Mouse (Mus musculus) kidney, adult 18-20 months (tissue): ENCODE data around the gene Efna2.
"Not testable (repeated sequence)": the region's sequence is repeated elsewhere in the genome, so short reads cannot be mapped to it uniquely, and the experiment has no call there.

Source experiments
- DNase-seq: peaks from one replicate; pipeline ENCODE4 v3.0.0; 2021

Efna2 gene

GRCm38 (mm10) chr10:80156752-80157053 is 22.6 kb upstream of the Efna2 start:
- DNase-seq, result peak; percentile 45

- DNase-seq, result no peak
These were observed 21.9 kb upstream of the Efna2 start for GRCm38 (mm10) chr10:80157141-80157929.

GRCm38 (mm10) chr10:80158307-80158986 is 20.8 kb upstream of the Efna2 start:
- DNase-seq, result peak; percentile 77

GRCm38 (mm10) chr10:80159021-80159560 is 20.2 kb upstream of the Efna2 start:
- DNase-seq, result no peak

- DNase-seq, result peak; percentile 97
These were observed 19.5 kb upstream of the Efna2 start for GRCm38 (mm10) chr10:80159561-80160454.

GRCm38 (mm10) chr10:80160455-80161371 is 18.6 kb upstream of the Efna2 start:
- peak; percentile 98 for DNase-seq

- DNase-seq, result peak; percentile 56
These were observed 17.6 kb upstream of the Efna2 start for GRCm38 (mm10) chr10:80161522-80162242.

GRCm38 (mm10) chr10:80162243-80162608 is 17.1 kb upstream of the Efna2 start:
- no peak for DNase-seq

GRCm38 (mm10) chr10:80162716-80163299 is 16.5 kb upstream of the Efna2 start:
- no peak for DNase-seq

- peak; percentile 16 for DNase-seq
These were observed 15.6 kb upstream of the Efna2 start for GRCm38 (mm10) chr10:80163721-80164120.

GRCm38 (mm10) chr10:80164161-80164997 is 14.9 kb upstream of the Efna2 start:
- DNase-seq, result peak; percentile 34

- peak; percentile 99 for DNase-seq
These were observed 14.3 kb upstream of the Efna2 start for GRCm38 (mm10) chr10:80164998-80165344.

- peak; percentile 50 for DNase-seq
These were observed 13.7 kb upstream of the Efna2 start, which contains the start of gene Cirbp for GRCm38 (mm10) chr10:80165392-80166128. Cirbp (plus strand) TSS chr10:80165985.

- not testable (repeated sequence) for DNase-seq
These were observed 13.1 kb upstream of the Efna2 start for GRCm38 (mm10) chr10:80166136-80166535.

GRCm38 (mm10) chr10:80167460-80168037 is 11.7 kb upstream of the Efna2 start:
- DNase-seq, result peak; percentile 99

GRCm38 (mm10) chr10:80168038-80168661 is 11.1 kb upstream of the Efna2 start:
- DNase-seq, result peak; percentile 95

- no peak for DNase-seq
These were observed 10.2 kb upstream of the Efna2 start for GRCm38 (mm10) chr10:80169070-80169469.

- no peak for DNase-seq
These were observed 9.6 kb upstream of the Efna2 start for GRCm38 (mm10) chr10:80169651-80170050.
